Mouse (Mus musculus) monocyte, adult 5-6 weeks (primary cell): ENCODE results near the gene Gps2. TPM values are rescaled to one million over a fixed set of nuclear protein-coding genes. Genes with fewer than 3 reads are reported as not detected.
"Not testable (repeated sequence)": the region's sequence is repeated elsewhere in the genome, so short reads cannot be mapped to it uniquely, and the experiment has no call there.

ENCODE experiments used
- ATAC-seq: fragments of 153-309, 156-312 bp; replicated peaks from 2 replicates; pipeline ENCODE4 v1.8.0; 2017; ENCODE audit warnings: mild to moderate bottlenecking; ENCODE audit not compliant: low TSS enrichment, insufficient number of reproducible peaks, severe bottlenecking, poor library complexity, low FRiP score
- total RNA-seq: library from RNA; stranded (forward); fragments of 200-1000, 200-491, 200-594 nt; gene quantifications from 3 replicates; pipeline ENCODE4 v1.2.3, GENCODE M21; 2017

The Gps2 gene
- total RNA-seq, 1 experiment from 2014 or later: 110 TPM

DNA sequence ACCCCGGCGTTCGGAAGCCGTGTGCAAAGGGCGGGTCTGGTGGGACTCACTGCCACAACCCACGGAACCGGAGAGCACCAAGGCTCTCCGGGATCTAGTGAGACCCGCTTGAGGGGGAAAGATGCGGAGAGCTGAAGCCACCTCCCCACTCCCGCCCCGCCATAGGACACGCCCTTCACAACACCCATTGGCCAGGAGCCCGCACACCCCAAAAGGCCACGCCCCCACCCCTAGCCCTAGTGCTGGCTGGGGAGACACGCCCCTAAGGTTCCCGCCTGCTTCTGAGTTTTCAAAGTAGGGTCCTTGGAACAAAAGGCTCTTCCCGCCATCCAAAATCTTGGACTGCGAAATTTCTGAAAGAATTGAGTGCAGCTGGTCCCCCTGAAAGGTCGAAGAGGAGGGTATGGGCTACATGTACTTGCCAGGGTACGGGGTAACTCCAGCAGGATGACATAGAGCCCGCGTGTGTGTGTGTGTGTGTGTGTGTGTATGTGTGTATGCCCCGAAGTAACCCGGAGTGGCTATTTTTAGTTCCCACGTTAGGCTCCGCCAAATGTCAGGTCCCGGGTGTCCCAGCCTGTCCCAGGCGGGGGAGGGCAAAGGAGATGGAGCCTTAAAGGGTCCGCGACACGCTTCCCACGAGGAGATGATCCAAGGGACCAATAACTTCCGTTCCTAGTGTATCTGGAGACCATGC lies 34.5 kb downstream of the Gps2 start, which contains the start of gene Slc2a4:
Gene Slc2a4 (minus strand): TSS at position 123 of the 697 bp plus-strand sequence.
- ATAC-seq: peak; percentile 71

DNA sequence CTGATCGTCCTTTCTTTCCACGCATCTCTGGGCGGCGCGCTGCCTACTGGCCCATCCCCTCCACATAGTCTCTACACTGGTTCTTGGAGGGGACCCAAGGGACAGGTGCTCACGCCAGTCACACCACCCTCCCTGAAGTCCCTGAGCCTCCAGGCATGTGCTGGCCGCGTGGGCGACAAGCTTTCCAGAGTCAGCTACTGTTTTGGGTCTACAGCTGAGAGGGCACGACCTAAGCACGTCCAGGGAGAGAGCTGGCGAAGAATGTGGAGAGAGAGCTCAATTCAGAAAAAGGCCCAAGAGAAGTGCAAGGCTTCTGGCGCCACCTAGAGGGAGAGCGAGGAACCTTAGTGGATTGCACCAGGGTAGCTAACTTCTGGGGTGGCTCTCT lies 35.1 kb downstream of the Gps2 start:
- ATAC-seq: peak; percentile 80

GRCm38 (mm10) chr11:69950807-69951459 lies 37.2 kb downstream of the Gps2 start:
- no peak for ATAC-seq

- ATAC-seq: no peak
Observed at GRCm38 (mm10) chr11:69952274-69952673, 38.6 kb downstream of the Gps2 start.

- ATAC-seq: no peak
Observed at GRCm38 (mm10) chr11:69953267-69953915, 39.7 kb downstream of the Gps2 start.

DNA sequence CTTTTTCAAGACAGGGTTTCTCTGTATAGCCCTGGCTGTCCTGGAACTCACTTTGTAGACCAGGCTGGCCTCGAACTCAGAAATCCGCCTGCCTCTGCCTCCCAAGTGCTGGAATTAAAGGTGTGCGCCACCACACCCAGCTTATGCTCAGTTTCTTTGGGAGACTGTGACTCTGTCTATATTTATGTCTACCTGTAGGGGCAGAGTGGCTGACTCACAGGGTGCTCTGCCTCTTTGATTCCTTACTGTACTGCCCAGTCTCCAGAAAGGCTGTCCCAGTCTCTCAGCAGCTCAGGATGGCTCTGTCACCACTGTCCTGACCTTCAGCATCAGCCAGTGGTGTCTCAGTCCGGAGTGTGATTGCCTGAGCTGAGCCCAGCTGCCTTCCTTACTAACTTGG lies 41.9 kb downstream of the Gps2 start:
- ATAC-seq: not testable (repeated sequence)

GRCm38 (mm10) chr11:69956218-69956617 lies 42.5 kb downstream of the Gps2 start:
- ATAC-seq: no peak

DNA sequence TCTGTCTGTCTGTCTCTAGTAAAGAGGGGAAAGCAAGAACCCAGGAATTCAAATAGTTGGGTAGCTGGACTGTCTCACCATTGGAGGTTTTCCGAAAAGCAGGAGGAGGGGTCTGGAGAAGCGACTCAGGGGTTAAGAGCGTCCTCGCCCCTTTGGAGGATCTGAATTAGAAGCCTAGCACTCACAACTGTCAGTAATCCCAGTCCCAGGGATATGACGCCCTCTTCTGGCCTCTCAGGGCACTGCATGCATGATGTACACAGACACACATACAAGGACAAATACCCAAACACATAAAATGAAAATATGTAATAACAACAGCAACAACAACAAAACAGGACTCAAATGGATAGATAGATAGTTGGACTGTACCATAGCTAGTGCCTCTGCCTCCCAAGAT lies 46.9 kb downstream of the Gps2 start:
- ATAC-seq: no peak

GRCm38 (mm10) chr11:69961841-69962240 lies 48.2 kb downstream of the Gps2 start:
- ATAC-seq: 0 out of 2 replicates have a peak, but pooled peaks have one; percentile 14

GRCm38 (mm10) chr11:69964650-69965270 lies 51.1 kb downstream of the Gps2 start, which contains the start of gene Cldn7:
Gene Cldn7, plus strand, starts transcription at chr11:69964779.
- no peak for ATAC-seq

DNA sequence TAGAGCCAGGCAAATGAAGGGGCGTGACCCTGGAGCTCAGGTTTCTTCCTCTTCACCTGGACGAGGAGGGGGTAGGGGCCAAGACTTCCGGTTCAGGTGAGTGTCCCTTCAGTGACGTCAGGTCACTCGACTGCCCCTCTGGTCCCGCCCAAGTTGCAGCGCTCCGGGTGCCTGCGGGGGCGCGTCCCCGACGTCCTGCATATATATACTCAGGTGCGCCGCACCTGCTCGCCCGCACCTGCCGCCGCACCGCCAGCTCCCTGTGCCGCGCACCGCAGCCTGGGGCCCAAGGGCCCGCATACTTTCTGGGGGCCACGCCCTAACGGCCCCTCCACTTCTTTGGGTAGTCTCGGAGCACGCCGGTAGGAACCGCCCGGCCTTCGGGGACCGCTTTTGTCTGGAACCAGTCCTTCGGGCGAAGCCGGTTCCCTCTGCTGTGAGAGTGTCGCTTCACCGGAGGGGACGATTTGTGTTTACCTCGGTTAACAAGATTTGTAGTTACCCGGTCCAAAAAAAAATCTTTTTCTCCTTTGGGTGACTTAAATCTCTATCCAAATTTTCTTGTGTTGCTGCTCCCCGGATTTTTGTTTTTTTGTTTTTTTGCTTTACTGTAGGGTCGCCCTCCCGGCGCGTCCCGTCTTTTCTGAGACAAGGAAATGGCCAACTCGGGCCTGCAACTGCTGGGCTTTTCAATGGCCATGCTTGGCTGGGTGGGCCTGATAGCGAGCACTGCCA lies 51.8 kb downstream of the Gps2 start:
- no peak for ATAC-seq

Other genes with a start within 250 kb of the Gps2 start
- 203 to 221 TPM (median 207 TPM) in 3 replicates for gene Cd68, start 247.7 kb upstream of the Gps2 start, total RNA-seq
- 597 to 694 TPM (median 633 TPM) in 3 replicates for gene Eif4a1, start 241.5 kb upstream of the Gps2 start, total RNA-seq
- gene Senp3, start 231.8 kb upstream of the Gps2 start, total RNA-seq: 67.5 to 144 TPM (median 118 TPM) in 3 replicates
- 40.3 to 90.5 TPM (median 78.8 TPM) in 3 replicates for gene Tnfsf13, start 228.1 kb upstream of the Gps2 start, total RNA-seq
- gene Tnfsf12, start 218.0 kb upstream of the Gps2 start, total RNA-seq: 2.5 to 23.1 TPM (median 10.7 TPM) in 3 replicates
- gene Tnfsfm13, start 217.8 kb upstream of the Gps2 start, total RNA-seq: 23.9 to 50.5 TPM (median 24.3 TPM) in 3 replicates
- 21.5 to 120 TPM (median 48.7 TPM) in 3 replicates for gene Polr2a, start 155.3 kb upstream of the Gps2 start, total RNA-seq
- gene Slc35g3, start 151.9 kb upstream of the Gps2 start, total RNA-seq: not detected in 3 replicates
- gene Zbtb4, start 148.0 kb upstream of the Gps2 start, total RNA-seq: 6.6 to 23.7 TPM (median 7.7 TPM) in 3 replicates
- gene Chrnb1, start 117.9 kb upstream of the Gps2 start, total RNA-seq: 2.3 to 5.8 TPM (median 2.7 TPM) in 3 replicates
- gene Fgf11, start 112.0 kb upstream of the Gps2 start, total RNA-seq: 0.64 TPM in 1 of 3 replicates, not detected in the others
- not detected in 3 replicates for gene Tmem102, start 108.3 kb upstream of the Gps2 start, total RNA-seq
- not detected in 3 replicates for gene Gm39566, start 98.6 kb upstream of the Gps2 start, total RNA-seq
- gene Spem2, start 95.4 kb upstream of the Gps2 start, total RNA-seq: 0.29 TPM in 1 of 3 replicates, not detected in the others
- gene Spem1, start 91.7 kb upstream of the Gps2 start, total RNA-seq: not detected in 3 replicates
- 0.10 to 0.29 TPM (median 0.11 TPM) in 3 replicates for gene Nlgn2, start 76.1 kb upstream of the Gps2 start, total RNA-seq
- gene Tmem256, start 75.4 kb upstream of the Gps2 start, total RNA-seq: 35.3 to 85.7 TPM (median 75.7 TPM) in 3 replicates
- 0.53 to 3.8 TPM (median 2.8 TPM) in 3 replicates for gene Plscr3, start 67.5 kb upstream of the Gps2 start, total RNA-seq
- gene Tnk1, start 55.2 kb upstream of the Gps2 start, total RNA-seq: not detected in 3 replicates
- gene Tmem95, start 35.9 kb upstream of the Gps2 start, total RNA-seq: not detected in 3 replicates
- 1.6 to 9.9 TPM (median 2.5 TPM) in 3 replicates for gene Kctd11, start 32.5 kb upstream of the Gps2 start, total RNA-seq
- 83.6 to 201 TPM (median 84.0 TPM) in 3 replicates for gene Acap1, start 18.3 kb upstream of the Gps2 start, total RNA-seq
- 0.87 TPM in 1 of 3 replicates, not detected in the others for gene 2810408A11Rik, start 12.9 kb upstream of the Gps2 start, total RNA-seq
- 16.1 to 57.8 TPM (median 24.6 TPM) in 3 replicates for gene Neurl4, start 12.8 kb upstream of the Gps2 start, total RNA-seq
- 255 to 299 TPM (median 276 TPM) in 3 replicates for gene Eif5a, start 8.1 kb downstream of the Gps2 start, total RNA-seq
- gene Ybx2, start 21.9 kb downstream of the Gps2 start, total RNA-seq: not detected in 3 replicates
- gene Slc2a4, start 34.3 kb downstream of the Gps2 start, total RNA-seq: not detected in 3 replicates
- gene Cldn7, start 50.9 kb downstream of the Gps2 start, total RNA-seq: not detected in 3 replicates
- 19.4 to 30.8 TPM (median 23.6 TPM) in 3 replicates for gene Ctdnep1, start 67.3 kb downstream of the Gps2 start, total RNA-seq
- gene Elp5, start 68.6 kb downstream of the Gps2 start, total RNA-seq: 29.0 to 43.7 TPM (median 33.9 TPM) in 3 replicates
- 244 to 340 TPM (median 296 TPM) in 3 replicates for gene Gabarap, start 77.3 kb downstream of the Gps2 start, total RNA-seq
- 48.7 to 74.0 TPM (median 57.5 TPM) in 3 replicates for gene Phf23, start 81.9 kb downstream of the Gps2 start, total RNA-seq
- gene Dvl2, start 86.7 kb downstream of the Gps2 start, total RNA-seq: 18.6 to 27.1 TPM (median 19.1 TPM) in 3 replicates
- gene Acadvl, start 101.5 kb downstream of the Gps2 start, total RNA-seq: 46.9 to 64.6 TPM (median 55.3 TPM) in 3 replicates
- 3.5 to 20.2 TPM (median 6.5 TPM) in 3 replicates for gene Dlg4, start 103.1 kb downstream of the Gps2 start, total RNA-seq
- not detected in 3 replicates for gene Asgr1, start 140.2 kb downstream of the Gps2 start, total RNA-seq
- 2.8 TPM in 1 of 3 replicates, not detected in the others for gene Asgr2, start 178.8 kb downstream of the Gps2 start, total RNA-seq
- gene Mgl2, start 216.4 kb downstream of the Gps2 start, total RNA-seq: 0.38 to 0.39 TPM in 2 of 3 replicates, not detected in the other
- gene Clec10a, start 242.3 kb downstream of the Gps2 start, total RNA-seq: 5.3 to 21.7 TPM (median 15.6 TPM) in 3 replicates